Mouse (Mus musculus): ENCODE data around the gene Exoc3l2. TPM values are rescaled to one million over a fixed set of nuclear protein-coding genes. Genes with fewer than 3 reads are reported as not detected.

Gene Exoc3l2
- polyA plus RNA-seq, 1 experiment from 2014 or later, result 0.97 TPM

DNA sequence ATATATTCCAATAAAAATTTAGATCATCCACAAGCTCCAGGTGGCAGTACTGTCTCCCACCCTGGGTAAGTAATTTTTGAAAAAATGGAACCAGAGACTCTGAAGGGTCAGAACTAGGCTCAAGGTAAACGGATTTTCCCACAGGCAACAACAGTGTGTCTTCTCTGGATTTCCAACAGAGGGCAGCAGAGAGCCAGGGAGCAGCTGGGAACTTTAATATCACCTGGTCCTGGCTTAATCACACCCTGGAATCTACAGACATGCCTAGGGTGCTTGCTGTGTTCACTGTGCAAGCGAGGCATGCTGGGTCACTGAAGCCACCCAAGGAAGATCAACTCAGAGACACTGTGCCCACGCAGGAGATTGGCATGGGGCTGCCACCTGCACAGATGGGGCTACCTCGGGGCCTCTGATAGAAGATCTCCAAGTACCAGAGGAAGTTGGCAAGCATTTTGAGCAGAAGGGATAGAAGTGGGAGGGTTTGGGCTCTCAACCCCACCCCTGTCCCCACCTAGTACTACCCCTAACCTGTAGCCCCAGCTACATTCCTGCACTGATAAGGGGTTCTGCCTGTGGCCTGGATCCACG lies 40.4 kb downstream of the Exoc3l2 start:
- no peak overlapping the region for H3K4me2 ChIP-seq (replicated peaks; ENCODE audit: low read depth)
- no peaks in the 10 kb centered on the region for H3K36me3 ChIP-seq (ENCODE audit: control insufficient read depth, insufficient read depth, low read length)
- H3K4me1 ChIP-seq (replicated peaks; ENCODE audit: control insufficient read depth, insufficient read depth), result peaks cover 5% of the 10 kb centered on the region; the same call in 1 of the 2 replicates
- H3K27me3 ChIP-seq (ENCODE audit: control insufficient read depth, insufficient read depth, low read length), result no peaks in the 10 kb centered on the region
- no peak overlapping the region for H3K9ac ChIP-seq (ENCODE audit: low read length)
- DNase-seq (ENCODE audit: low spot score), result peak; percentile 68
- no peaks in the 10 kb centered on the region for H3K9me3 ChIP-seq (ENCODE audit: control insufficient read depth, low read length)
- ATAC-seq (ENCODE audit: low FRiP score, low TSS enrichment), result peak; percentile 31
- H3K27ac ChIP-seq (replicated peaks), result no peak overlapping the region
- no peak for TF ChIP-seq EP300 (optimal IDR thresholded peaks at IDR 0.05)
- TF ChIP-seq CTCF (IDR thresholded peaks at IDR 0.05; ENCODE audit: low read depth), result peak; percentile 92
- WGBS, result 23% methylated on average over 5 of the region's 5 CpGs
- H3K4me3 ChIP-seq (ENCODE audit: low read depth, low read length), result no peak overlapping the region

DNA sequence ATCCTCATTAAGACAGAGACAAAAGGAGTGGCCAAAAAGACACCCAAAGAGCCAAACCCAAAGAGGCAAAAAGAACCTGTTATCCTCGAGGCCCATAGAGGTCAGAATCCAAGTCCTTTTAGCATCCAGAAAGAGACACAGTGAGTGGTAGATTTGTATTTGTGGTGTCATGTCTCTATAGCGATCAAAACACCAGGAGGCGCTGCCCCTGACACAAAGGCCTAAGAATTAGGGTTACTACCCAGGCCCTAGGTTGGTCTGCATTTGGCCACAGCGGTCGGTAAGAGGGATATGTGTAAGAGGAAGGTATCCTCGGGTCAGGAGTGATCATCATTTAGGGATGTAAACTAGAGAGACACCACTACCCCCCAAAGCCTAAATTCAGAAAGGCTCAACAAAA lies 43.2 kb downstream of the Exoc3l2 start:
- H3K4me3 ChIP-seq (ENCODE audit: low read depth, low read length), result no peak overlapping the region
- TF ChIP-seq EP300 (optimal IDR thresholded peaks at IDR 0.05) (no peak), CTCF (IDR thresholded peaks at IDR 0.05; ENCODE audit: low read depth) (peak; percentile 60)
- no peak for DNase-seq (ENCODE audit: low spot score)
- no peak for ATAC-seq (ENCODE audit: low FRiP score, low TSS enrichment)
- no peak overlapping the region for H3K4me2 ChIP-seq (replicated peaks; ENCODE audit: low read depth)
- no peaks in the 10 kb centered on the region for H3K9me3 ChIP-seq (ENCODE audit: control insufficient read depth, low read length)
- no peaks in the 10 kb centered on the region for H3K36me3 ChIP-seq (ENCODE audit: control insufficient read depth, insufficient read depth, low read length)
- no peak overlapping the region for H3K27ac ChIP-seq (replicated peaks)
- H3K4me1 ChIP-seq (replicated peaks; ENCODE audit: control insufficient read depth, insufficient read depth), result peaks cover 5% of the 10 kb centered on the region; the same call in 1 of the 2 replicates
- no peaks in the 10 kb centered on the region for H3K27me3 ChIP-seq (ENCODE audit: control insufficient read depth, insufficient read depth, low read length)
- no peak overlapping the region for H3K9ac ChIP-seq (ENCODE audit: low read length)
- WGBS, result 49% methylated on average over 6 of the region's 6 CpGs

DNA sequence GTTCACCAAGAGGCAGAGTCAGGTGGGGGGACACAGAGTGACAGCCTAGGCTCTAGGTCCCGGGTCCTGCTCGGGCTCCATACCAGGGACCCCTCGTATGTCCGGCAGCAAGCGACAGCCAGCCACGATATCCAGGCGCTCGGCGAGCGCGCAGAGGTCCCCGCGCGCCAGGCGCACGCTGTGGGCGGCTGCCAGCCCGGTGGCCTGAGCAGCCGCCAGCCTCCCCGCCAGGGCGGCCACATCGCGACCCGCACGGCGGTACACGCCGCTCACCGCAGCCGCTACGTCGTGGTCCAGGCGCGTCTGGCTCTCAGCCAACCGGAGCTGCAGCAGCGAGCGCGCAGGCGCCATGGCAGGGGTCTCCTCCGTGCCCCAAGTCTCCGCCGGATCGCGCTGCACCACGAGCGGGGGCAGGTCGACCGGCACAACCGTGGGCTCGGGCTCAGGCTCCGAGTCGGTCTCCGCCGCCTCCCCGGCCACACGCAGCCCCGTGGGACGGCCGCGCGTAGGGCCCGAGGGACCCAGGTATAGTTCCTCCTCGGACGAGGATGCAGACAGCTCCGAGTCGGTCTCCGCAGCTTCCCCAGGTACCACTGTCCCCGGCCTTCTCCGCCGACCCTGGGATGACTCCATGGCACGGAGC lies 44.0 kb downstream of the Exoc3l2 start:
- ATAC-seq (ENCODE audit: low FRiP score, low TSS enrichment) (no peak), DNase-seq (ENCODE audit: low spot score) (no peak)
- TF ChIP-seq CTCF (IDR thresholded peaks at IDR 0.05; ENCODE audit: low read depth), result no peak
- TF ChIP-seq EP300 (optimal IDR thresholded peaks at IDR 0.05), result no peak
- Histone ChIP-seq H3K4me3 (ENCODE audit: low read depth, low read length) (peak overlapping the region; percentile 70), H3K36me3 (ENCODE audit: control insufficient read depth, insufficient read depth, low read length) (no peaks in the 10 kb centered on the region), H3K9me3 (ENCODE audit: control insufficient read depth, low read length) (no peaks in the 10 kb centered on the region), H3K27me3 (ENCODE audit: control insufficient read depth, insufficient read depth, low read length) (no peaks in the 10 kb centered on the region), H3K9ac (ENCODE audit: low read length) (peak overlapping the region; percentile 74), H3K4me1 (replicated peaks; ENCODE audit: control insufficient read depth, insufficient read depth) (peaks cover 5% of the 10 kb centered on the region; the same call in 1 of the 2 replicates), H3K27ac (replicated peaks) (no peak overlapping the region), H3K4me2 (replicated peaks; ENCODE audit: low read depth) (peak overlapping the region; percentile 80)
- 4% methylated on average over 63 of the region's 71 CpGs for WGBS

DNA sequence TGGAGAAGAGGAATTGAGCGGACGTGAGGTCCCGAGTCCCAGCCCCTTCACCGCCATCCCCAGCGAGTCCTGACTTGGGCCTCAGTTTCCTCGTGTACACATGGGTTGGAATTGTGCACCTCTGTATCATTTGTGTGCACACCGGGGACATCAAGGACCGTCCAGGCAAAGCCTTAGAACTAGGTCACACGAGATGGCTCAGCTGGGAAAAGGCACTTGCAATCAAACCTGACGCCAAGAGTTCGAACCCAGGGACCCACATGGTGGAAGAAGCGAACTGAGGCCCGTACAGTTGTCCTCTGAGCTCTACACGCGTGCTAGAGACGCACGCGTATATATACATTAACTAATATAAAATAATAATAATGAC lies 44.5 kb downstream of the Exoc3l2 start:
- no peaks in the 10 kb centered on the region for H3K9me3 ChIP-seq (ENCODE audit: control insufficient read depth, low read length)
- no peak for DNase-seq (ENCODE audit: low spot score)
- 6% methylated on average over 18 of the region's 18 CpGs for whole genome bisulfite sequencing
- H3K27me3 ChIP-seq (ENCODE audit: control insufficient read depth, insufficient read depth, low read length), result no peaks in the 10 kb centered on the region
- H3K27ac ChIP-seq (replicated peaks), result no peak overlapping the region; the same call in 1 of the 2 replicates
- H3K4me1 ChIP-seq (replicated peaks; ENCODE audit: control insufficient read depth, insufficient read depth), result peaks cover 5% of the 10 kb centered on the region; the same call in 1 of the 2 replicates
- H3K9ac ChIP-seq (ENCODE audit: low read length), result peak overlapping the region; percentile 74
- no peaks in the 10 kb centered on the region for H3K36me3 ChIP-seq (ENCODE audit: control insufficient read depth, insufficient read depth, low read length)
- peak overlapping the region; percentile 80 for H3K4me2 ChIP-seq (replicated peaks; ENCODE audit: low read depth)
- ATAC-seq (ENCODE audit: low FRiP score, low TSS enrichment), result no peak
- peak overlapping the region; percentile 70 for H3K4me3 ChIP-seq (ENCODE audit: low read depth, low read length)
- TF ChIP-seq CTCF (IDR thresholded peaks at IDR 0.05; ENCODE audit: low read depth) (no peak), EP300 (optimal IDR thresholded peaks at IDR 0.05) (no peak)

DNA sequence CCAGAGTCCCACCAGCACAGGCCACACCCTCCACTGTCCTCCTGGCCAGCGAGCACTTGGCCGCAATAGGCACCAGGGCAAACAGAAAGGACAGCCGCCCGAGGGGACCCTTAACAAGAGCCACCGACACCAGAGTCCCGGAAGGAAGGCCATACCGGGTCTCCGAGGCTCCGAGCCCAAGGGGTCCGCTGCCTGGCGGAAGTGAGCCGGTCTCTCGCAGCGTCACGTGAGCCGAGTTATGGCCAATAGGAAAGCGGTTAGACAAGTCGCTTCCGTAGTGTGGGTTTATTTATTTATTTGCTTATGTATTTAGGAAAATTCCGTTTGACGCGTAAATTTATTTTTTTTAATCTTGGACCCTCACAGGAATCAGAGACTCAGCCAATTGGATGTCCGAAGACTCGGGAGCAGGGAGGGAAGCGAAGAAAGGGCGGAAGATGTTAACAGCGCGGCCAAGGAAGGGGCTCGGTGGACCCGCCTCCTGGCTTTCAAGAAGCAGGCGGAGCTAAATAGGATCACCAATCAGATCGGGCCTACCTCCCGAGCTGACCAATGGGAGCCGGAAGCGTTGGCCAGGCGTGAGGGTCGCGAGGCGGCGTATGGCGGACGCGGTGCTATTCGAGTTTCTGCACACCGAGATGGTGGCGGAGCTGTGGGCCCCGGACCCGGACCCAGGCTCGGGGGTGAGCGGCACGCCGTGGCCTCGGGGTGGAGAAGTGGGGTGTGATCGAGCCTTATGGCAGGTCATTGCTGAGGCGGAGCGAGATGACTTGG lies 45.2 kb downstream of the Exoc3l2 start, which contains the start of the genes Bloc1s3 and Trappc6a:
Bloc1s3 (minus strand) TSS at position 218 of the 774 bp plus-strand sequence.
Trappc6a (plus strand) TSS at position 246 of the 774 bp plus-strand sequence.
- peak within 1 kb of the TSS; percentile 80 for H3K4me2 ChIP-seq (replicated peaks; ENCODE audit: low read depth)
- ATAC-seq (ENCODE audit: low FRiP score, low TSS enrichment), result peak; percentile 93

More for the DNA sequence above, 45.2 kb downstream of the Exoc3l2 start, which contains the start of the genes Bloc1s3 and Trappc6a:
- TF ChIP-seq CTCF (IDR thresholded peaks at IDR 0.05; ENCODE audit: low read depth) (peak; percentile 23; the same call in 1 of the 2 replicates), EP300 (optimal IDR thresholded peaks at IDR 0.05) (no peak)
- Histone ChIP-seq H3K4me1 (replicated peaks; ENCODE audit: control insufficient read depth, insufficient read depth) (peaks cover 5% of the 10 kb centered on the region; the same call in 1 of the 2 replicates), H3K4me3 (ENCODE audit: low read depth, low read length) (peak within 1 kb of the TSS; percentile 70), H3K27me3 (ENCODE audit: control insufficient read depth, insufficient read depth, low read length) (no peaks in the 10 kb centered on the region), H3K9ac (ENCODE audit: low read length) (peak within 1 kb of the TSS; percentile 74), H3K36me3 (ENCODE audit: control insufficient read depth, insufficient read depth, low read length) (no peaks in the 10 kb centered on the region), H3K27ac (replicated peaks) (peak within 1 kb of the TSS; percentile 74), H3K9me3 (ENCODE audit: control insufficient read depth, low read length) (no peaks in the 10 kb centered on the region)
- peak; percentile 91 for DNase-seq (ENCODE audit: low spot score)
- WGBS, result under 1% methylated on average over 56 of the region's 56 CpGs
